Mouse (Mus musculus): ENCODE measurements around the gene Mogs.
A peak's percentile ranks its signal among the peaks of the same experiment; 100 is the strongest.

The Mogs gene

DNA sequence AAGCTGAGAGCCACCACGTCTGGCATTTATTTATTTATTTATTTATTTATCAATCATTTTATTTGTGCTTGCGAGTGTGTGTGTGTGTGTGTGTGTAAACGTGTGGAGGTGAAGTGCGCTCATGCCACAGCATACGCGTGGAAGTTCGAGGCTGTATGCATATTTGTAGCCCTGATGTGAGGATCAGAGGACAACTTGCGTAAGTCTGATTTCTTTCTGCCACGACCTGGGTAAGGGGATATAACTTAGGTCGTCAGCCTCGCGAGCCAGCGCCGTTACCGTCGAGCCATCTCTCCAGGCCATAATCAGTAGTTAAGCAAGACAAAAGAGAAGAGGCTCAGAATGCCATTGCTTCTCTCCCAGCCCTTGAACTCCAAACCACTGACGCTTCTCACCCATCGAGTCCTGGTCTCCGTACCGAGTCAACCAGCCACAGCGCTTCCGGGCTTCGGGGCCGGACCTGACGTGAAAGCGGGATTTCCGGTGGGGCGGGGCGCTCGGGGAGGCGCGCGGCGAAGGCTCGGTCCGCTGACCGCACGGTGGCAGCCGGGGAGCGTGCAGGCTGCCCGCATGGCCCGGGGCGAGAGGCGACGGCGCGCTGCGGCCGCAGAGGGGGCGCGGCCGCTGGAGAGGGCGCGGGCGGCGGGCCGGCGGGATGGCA is at the start of gene Mogs:
Mogs (plus strand) TSS at position 486 of the 661 bp plus-strand sequence.
- DNase-seq (ENCODE audit: low spot score in 2 of 2) = peak; percentile 81 to 90

DNA sequence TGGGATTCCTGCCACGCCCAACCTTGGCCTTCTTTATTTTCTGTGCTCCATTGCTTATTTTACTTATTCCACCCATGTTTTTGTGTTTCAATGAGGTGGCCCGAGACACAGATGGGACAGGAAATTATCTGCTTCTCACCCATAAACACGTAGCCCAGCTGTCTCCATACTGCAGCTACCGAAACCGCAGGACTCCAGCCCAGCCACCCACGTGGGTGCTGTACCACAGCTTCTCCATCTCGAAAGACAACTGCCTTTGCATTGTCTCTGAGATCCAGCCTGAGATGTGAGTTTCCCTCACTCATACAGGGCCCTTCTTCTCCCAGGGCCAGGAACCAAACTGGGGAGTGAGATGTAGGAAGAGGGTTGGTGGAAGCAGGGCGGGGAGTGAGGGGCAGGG is 49.3 kb upstream of the Mogs start:
- DNase-seq (ENCODE audit: low spot score in 2 of 2) = no peak

DNA sequence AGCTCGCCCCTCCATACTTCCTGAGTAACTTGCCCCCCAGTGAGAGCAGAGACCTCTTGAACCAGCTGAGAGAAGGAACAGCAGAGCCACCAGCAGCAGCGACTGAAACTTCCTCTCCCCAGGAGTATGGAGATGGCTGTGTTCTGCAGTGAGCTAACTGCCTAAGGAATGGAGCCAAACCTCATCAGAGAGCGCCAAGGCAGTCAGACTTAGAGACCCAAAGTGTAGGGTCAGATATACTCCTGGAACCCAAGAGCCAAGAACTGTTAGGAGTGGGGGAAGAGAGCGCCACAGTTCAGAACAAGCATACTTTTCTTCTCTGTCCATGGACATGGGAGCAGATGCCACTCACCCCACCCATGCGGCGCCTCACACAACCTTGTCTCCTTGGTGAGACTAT is 48.9 kb upstream of the Mogs start:
- DNase-seq (ENCODE audit: low spot score in 2 of 2) = no peak

DNA sequence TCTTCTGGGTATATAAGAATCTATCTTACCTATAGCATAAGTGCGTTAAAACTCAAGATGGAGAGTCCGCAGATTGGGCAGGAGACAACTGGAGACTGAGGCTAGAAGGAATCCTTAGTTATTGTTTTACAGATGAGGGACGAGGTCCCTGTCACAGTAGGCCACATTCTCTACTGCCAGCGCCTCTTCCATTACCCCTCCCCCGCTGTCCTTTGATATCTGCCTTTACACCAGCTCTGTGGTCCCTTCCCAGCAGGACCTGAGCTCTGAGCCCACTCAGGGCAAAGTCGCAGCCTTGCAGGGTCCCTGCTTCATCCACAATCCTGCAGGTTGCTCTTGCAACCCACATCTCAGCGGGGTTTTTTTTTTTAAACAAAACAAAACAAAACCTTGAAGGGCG is 47.1 kb upstream of the Mogs start:
- DNase-seq (ENCODE audit: low spot score in 2 of 2) = no peak

DNA sequence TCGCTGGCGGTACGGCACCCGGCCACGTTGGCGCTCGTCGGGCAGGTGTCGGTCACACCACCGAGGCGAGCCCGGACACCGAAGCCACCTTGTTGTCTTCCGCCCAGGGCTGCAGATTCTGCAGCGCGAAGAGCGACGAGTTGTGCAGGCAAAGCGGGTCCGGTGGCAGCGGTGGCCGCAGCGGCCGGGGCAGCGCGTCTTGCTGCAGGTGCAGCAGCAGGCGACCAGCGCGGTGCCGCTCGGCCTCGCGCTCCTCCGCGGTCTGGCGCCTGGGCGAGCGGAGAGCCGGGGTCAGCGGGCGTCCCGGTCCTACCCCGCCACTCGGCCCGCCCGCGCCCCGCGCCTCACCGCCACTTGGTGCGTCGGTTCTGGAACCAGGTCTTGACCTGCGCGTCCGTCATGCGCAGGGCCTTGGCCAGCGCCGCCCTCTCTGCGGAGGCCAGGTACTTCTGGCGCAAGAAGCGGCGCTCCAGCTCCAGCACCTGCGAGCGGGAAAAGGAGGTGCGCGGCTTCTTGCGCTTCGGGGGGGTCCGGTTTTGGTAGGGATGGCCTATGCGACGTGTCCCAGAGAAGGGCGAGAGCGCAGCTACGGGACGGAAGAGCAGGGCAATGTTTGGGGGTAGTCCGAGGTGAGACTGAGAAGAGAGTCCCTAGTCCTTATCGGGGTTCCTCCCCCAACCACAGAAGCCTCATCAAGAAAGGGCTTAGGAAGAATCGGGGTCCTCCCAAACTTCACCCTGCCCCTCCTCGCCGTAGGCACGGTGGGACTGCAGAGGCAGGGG is 46.4 kb upstream of the Mogs start:
- no peak for DNase-seq (ENCODE audit: low spot score in 2 of 2)

DNA sequence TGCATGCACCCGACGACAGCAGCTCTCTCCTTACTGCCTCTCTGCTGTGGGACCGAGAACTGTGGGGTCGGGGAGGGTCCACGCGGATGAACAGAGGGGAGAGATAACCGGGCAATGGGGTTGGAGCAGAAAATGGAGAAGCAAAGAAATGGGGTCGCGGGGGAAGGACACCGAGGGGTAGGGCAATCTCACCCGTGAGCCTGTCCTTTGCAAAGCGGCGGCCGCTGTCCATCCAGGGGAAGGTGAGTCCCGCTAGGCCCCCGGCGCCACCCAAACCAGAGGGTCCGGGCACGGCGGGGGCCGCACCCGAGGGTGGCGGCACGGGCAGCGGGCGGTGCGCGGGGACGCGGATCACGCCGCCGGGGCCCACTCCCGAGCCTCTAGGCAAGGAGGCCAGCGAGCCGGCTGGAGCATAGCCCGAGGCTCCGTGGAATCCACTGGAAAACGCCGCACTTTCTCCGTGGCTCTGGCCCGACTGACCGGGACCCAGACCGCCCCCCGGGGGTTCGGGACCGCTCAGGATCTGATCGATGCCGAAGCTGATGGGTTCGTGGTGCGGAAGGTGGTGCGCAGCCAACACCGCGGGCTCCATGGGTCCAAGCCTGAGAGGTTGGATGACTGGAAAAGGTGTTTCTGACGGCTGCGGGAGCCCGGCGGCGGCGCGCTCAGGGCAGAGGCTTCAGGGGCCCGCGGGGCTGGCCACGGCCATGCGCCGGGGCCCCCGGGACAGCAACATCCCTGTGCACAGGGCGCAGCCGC is 45.6 kb upstream of the Mogs start:
- DNase-seq (ENCODE audit: low spot score in 2 of 2) = no peak

DNA sequence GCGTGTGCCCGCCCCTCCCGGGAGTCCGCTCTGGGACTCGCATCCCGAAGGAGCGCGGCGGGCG is 45.2 kb upstream of the Mogs start, which contains the start of gene Tlx2:
Tlx2 (minus strand) TSS at position 47 of the 64 bp plus-strand sequence.
- no peak for DNase-seq (ENCODE audit: low spot score in 2 of 2)

DNA sequence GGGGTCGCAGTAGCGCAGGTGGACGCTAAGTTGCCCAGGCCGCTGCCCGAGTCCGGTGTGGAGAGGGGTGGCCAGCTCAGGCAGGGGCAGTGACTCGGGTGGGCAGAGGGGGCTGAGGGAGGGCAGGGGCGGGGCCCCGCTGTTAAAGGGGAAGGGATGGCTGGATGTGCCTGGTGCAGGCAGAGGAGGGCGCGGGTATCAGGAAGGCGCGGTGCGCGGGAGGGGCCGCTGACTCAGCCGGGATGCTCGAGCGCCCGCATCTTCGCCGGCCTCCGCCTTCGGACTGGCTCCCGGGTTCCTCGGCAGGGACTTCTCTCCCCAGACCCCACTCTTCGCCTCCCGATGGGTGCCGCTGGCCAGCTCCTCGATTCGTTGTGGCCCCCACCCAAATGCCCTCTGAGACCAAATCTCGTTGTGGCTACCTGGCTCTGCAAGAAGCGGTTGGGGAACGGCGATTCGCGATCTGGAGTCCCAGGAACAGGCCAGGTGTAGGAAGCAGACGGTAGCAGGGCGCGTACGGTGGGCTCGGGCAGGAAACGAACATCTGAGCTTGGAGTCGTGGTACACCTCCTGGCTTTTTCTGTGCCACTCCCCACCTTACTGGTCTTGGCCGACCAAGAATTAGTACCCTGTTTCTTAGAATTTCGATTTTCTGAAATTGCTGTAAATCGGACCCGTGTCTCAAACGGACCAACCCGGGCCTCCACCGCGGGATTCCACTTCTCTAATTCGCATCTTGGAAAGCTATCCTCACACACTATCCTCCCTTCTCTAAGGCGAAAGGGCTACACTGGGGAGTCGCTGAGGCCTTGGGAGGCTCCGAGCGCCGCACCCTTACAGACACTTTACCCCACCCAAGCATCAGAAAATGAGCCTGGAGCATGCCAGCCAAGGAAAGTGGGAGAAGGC is 44.7 kb upstream of the Mogs start:
- no peak for DNase-seq (ENCODE audit: low spot score in 2 of 2)

DNA sequence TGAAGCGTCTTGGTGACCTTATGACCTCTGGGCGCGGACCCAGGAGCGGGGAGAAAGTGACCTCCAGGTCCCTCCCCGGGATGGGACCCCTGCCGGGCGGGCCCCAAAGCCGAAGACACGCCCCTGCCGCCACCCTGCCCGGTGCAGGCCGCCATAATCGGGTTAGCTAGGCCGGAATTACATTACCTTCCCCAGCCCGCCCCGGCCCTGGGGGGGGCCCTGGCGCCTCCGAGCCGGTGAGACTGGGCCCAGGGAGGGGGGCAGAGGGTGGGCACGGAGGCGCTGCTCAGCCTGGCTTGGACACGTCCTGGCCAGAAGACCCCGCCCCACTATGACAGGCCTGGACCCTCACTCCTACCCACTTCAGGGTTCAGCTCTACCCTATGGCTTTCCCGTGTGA is 44.1 kb upstream of the Mogs start:
- no peak for DNase-seq (ENCODE audit: low spot score in 2 of 2)

DNA sequence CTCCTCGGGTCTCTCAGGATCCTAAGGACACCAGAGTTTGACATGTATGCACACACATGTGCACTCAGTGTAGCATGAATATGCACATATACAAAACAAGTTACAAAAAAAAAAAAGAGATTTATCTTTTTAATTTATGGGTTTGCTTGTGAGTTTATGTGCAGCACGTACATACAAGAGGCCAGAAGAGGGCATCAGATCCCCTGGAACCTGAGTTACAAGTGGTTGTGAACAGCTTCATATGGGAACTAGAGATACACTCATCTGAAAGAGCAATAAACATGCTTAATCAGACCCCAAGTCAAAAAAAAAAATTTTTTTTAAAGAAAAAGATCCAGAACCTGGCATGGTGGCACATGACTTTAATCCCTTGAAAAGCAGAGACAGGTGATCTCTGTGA is 40.3 kb upstream of the Mogs start:
- no peak for DNase-seq (ENCODE audit: low spot score in 2 of 2)

DNA sequence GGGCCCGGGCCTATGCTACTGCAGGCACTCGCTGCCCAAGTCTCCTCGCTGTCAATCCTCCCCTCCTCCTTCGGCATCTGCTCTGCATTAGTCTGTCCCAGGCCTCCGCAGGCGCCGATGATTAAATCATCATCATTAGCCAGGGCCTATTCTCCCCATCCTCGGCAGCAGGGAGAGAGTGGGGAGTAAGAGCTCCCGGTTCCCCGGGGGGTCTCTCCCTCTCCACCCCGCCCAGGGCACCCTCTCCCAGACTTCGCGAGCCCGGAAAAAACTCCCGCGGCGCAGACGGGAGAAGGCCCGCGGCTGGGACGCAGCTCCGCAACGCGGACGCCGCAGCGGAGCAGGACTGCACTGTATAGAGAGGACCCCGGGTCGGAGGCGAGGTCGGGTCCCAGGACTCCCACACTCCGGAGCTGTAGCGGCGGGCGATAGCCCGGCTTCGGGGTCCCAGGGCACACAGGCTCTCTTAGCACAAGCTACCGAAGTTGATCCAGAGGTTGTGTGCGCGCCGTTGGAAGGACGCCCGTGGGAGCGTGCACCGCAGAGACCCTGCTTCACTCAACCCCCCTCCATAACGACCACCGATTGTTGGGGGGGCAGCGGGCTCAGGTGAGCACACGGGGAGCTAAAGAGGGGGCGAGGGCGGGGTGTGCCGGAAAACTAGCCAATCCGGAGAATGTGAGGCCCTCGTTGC is 37.5 kb upstream of the Mogs start, which contains the start of gene Pcgf1:
Pcgf1 (plus strand) TSS at position 240 of the 694 bp plus-strand sequence.
- peak in 1 of 2 experiments; percentile 41 for DNase-seq (ENCODE audit: low spot score in 2 of 2)

DNA sequence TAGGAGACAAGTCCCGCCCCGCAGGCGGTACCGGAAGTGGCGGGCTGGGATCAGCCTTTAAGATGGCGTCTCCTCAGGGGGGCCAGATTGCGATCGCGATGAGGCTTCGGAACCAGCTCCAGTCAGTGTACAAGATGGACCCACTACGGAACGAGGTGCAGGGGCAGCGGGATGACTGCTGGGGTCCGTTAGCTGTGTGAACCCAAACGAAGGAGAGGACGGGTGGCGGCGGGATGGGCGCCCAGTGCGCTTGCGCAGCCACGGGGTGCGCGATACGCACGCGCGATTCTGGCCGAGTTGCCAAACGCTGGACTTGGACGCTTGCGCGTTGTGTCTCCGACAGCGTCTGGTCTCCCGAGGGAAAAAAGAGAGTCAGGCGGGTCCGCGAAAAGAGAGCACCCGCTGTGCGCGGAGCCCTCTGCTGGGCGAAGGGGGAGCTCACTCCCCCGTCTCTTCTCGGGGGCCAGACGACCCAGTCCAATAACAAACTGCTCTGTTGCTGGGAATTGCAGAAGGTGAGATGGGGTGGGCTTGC is 36.9 kb upstream of the Mogs start:
- DNase-seq (ENCODE audit: low spot score in 2 of 2) = peak; percentile 96 to 100

DNA sequence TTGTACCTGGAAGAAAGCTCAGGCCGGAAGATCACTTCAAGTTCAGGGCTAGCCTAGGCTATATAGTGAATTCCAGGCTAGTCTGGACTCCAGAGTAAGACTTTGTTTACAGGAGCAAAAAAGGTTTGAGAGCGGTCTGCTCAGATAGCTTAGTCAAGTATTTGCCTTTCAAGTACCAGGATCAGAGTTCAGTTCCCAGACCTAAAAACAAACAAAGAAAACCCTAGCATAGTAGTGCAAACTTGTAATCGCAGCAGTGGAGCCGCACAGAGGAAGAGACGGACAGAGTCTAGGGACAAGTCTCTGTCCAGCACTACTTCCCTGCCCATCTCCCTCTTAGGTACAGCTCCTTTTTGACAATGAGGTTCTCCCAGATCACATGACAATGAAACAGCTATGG is 35.1 kb upstream of the Mogs start:
- no peak for DNase-seq (ENCODE audit: low spot score in 2 of 2)

DNA sequence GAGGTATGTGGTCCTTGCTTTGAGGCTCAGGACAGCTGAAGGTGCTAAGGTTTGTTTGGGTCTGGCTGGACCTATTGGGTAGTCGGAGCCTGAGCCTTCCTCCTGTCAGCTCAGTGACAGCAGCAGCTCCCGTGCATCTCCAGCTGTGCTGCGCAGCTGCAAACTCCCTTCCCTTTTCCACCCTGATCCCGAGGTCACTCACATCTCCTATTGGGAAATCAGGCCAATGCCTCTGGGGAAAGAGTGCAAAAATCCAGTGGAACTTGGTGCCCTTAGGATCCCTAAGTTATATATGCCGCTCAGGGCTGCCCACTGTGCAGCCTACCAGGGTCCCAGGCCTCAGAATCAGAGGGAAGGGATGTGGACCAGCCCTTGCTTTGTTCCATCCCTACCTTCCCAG is 31.8 kb upstream of the Mogs start:
- DNase-seq (ENCODE audit: low spot score in 2 of 2) = no peak

DNA sequence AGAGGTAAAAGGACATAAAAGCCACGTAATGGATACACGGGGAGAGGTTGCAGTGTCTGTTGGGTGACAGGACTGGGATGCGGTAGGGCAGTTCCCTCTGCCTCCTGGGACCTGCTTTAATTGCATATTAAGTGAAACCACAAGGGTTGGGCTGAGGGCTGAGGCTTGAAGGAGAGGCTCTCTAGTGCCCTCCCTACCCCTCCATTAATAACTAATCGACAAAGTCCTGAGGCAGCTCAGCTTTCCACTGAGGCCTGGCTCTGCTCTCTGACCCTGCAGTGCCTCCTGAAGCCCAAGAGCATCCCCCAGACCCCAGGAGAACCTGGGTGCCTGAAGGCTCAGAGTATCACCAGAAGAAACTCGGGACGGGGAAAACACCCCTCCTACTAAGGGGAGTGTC is 30.8 kb upstream of the Mogs start:
- no peak for DNase-seq (ENCODE audit: low spot score in 2 of 2)

DNA sequence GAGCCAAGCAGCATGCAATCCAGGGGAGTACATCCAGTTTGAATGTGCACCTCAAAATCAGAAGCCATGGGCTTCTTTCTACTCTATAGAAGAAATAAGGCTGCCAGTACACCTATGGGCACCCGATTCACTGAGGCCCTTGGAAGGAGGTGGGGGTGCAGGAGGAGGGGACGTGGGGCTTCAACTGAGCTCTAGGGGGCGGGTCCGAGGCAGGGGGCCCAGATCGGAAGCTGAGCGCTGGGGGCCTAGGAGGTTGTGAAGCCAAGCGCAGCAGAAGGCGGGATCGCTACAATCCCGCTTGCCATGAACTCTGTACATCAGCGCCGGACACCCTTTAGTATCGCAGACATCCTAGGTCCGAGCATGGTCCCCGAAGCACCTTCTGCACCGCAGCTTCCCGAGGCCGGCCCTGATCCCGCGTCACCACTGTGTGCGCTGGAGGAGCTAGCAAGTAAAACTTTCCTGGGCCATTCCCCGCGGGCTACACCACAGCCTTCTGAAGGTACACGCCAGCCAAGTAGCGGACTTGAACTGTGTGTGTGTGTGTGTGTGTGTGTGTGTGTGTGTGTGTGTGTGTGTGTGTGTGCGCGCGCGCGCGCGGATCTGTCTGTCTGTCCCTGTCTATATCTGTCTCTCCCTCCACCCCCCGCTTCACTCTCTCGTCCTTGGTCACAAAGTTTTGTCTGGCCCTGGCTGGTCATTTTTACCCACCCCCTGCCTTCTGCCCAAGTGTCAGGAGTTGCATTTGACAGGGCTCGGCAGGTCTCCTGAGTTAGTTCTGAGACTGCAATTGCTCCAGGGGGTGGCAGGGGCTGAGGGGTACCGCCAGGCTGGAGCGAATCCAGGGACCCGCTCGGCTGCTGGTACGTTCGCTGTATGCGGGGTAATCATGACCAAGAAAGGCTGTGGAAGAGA is 28.9 kb upstream of the Mogs start, which contains the start of gene Lbx2:
Lbx2 (plus strand) TSS at position 247 of the 915 bp plus-strand sequence.
- DNase-seq (ENCODE audit: low spot score in 2 of 2) = no peak

DNA sequence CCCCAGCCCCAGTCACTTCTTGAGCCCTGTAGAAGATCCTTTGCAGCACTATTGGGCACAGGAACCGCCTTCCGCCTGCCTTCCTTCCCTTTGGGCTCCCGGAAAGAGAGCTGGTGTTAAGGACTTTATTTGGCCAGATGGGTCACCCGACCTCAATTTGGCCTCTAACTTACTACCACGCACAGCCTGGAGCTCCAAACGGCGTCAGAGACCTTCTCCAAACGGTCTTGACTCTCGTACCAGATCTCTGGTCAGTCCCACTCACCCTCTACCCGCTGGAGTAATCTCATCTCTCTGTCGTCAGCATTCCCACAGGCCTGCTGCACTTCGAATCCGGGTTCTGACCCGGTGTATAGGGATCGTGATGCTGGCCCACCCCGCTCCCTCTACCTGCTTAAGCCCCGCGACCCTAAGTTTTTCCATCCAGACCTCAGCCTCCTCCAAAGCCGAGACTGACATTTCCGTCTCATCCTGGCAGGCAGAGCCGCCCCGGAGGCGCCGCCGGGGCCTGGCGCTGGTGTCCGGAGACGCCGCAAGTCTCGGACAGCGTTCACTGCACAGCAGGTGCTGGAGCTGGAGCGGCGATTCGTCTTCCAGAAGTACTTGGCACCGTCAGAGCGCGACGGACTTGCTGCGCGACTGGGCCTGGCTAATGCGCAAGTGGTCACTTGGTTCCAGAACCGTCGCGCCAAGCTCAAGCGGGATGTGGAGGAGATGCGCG is 27.9 kb upstream of the Mogs start:
- no peak for DNase-seq (ENCODE audit: low spot score in 2 of 2)

DNA sequence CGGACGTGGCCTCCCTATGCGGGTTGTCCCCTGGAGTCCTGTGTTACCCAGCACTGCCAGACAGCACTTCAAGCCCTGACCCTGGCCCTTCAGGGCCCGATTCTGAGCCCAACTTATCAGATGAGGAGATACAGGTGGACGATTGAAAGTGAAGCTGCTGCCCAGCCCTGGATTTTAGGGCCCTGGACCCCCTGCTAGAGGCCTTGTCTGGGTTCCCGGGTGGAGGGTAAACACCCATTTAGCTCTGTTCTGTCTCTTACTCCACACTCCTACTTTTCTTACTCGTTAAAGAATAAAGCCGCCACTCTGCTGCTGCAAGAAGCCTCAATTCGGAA is 27.4 kb upstream of the Mogs start:
- no peak for DNase-seq (ENCODE audit: low spot score in 2 of 2)

DNA sequence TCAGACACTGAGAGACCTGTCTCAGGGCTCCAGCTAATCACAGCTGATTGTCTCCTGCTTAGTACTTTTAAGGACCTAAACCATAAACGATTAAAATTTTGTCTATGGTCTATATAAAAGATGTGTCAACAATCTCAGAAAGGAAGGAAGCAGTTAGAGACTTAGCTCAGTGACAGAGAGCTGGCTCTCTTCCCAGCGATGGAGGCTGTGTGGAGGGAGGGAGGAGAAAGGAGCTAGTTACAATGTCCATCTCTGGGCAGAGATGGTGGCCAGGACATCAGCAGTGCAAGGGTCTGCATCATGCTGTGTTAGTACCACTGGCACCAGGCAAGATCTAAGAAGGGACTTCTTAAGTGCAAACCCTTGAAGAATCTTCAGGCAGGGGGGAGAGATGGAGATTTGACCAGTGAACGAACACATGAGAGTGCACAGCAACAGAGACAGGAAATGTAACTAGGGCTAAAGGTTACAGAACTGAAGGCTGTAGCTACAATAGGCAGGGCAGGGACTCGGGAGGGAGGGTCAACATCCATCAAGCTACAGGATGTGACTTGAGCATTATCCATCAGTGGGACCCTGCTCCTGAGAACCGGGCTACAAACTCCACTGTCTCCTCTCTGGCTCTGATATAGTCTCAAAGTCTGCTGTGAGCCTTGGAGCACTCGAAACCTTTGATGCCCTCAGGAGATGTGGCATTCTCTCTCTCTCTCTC is 22.7 kb upstream of the Mogs start:
- no peak for DNase-seq (ENCODE audit: low spot score in 2 of 2)

Data from frontal cortex, postnatal 14 days (tissue).